Mouse (Mus musculus) lung, adult 2 months (tissue): ENCODE results near the gene Efs.

ENCODE experiments used
- CTCF ChIP-seq: fragments of 200-500 bp; IDR thresholded peaks from 2 replicates; pipeline ENCODE4 v1.5.1; 2011; ENCODE audit warnings: mild to moderate bottlenecking, low read length, control low read depth; ENCODE audit not compliant: insufficient read depth
- POLR2A ChIP-seq: fragments of 200-500 bp; IDR thresholded peaks from 2 replicates; pipeline ENCODE4 v1.6.1; 2011; ENCODE audit warnings: low read depth, mild to moderate bottlenecking, control low read depth, low read length, borderline replicate concordance; ENCODE audit errors: extremely low read depth

GRCm38 (mm10) chr14:54953664-54954206 lies 27.8 kb upstream of the Efs start:
- no peak for TF ChIP-seq POLR2A
- TF ChIP-seq CTCF: no peak
